Mouse (Mus musculus) myocyte (in vitro differentiated cells): ENCODE measurements around the gene Aasdh. TPM values are rescaled to one million over a fixed set of nuclear protein-coding genes. Genes with fewer than 3 reads are reported as not detected.

ENCODE experiments used
- H3K27me3 ChIP-seq: one replicate; pipeline ENCODE4 v1.6.1; 2011; ENCODE audit not compliant: control insufficient read depth, insufficient read depth, insufficient read length
- H3K36me3 ChIP-seq: one replicate; pipeline ENCODE4 v1.6.1; 2011; ENCODE audit not compliant: control insufficient read depth, insufficient read depth
- H3K4me2 ChIP-seq: one replicate; pipeline ENCODE4 v1.6.1; 2011; ENCODE audit warnings: low read depth, control low read depth
- H3K4me3 ChIP-seq: one replicate; pipeline ENCODE4 v1.5.1; 2011; ENCODE audit warnings: mild to moderate bottlenecking, control low read depth, moderate library complexity
- H3K79me2 ChIP-seq: one replicate; pipeline ENCODE4 v1.6.1; 2011; ENCODE audit not compliant: control insufficient read depth, insufficient read depth
- H3ac ChIP-seq: one replicate; pipeline ENCODE4 v1.6.1; 2011; ENCODE audit not compliant: control insufficient read depth, insufficient read length
- CEBPB ChIP-seq: IDR thresholded peaks from 2 replicates; pipeline ENCODE4 v1.6.1; 2011; ENCODE audit warnings: mild to moderate bottlenecking, moderate library complexity; ENCODE audit not compliant: poor library complexity, insufficient read depth, severe bottlenecking
- E2F4 ChIP-seq: IDR thresholded peaks from one replicate; pipeline ENCODE4 v1.6.1; 2011; ENCODE audit warnings: mild to moderate bottlenecking, control low read depth, moderate library complexity; ENCODE audit not compliant: insufficient read depth
- MAX ChIP-seq: IDR thresholded peaks from one replicate; pipeline ENCODE4 v1.6.1; 2011; ENCODE audit warnings: low read depth, mild to moderate bottlenecking, control low read depth
- MYOD1 ChIP-seq, 3 experiments: IDR thresholded peaks; one replicate each; pipeline ENCODE4 v1.6.1; 2011; ENCODE audit warnings: control low read depth in 2 of 3, low read depth in 2 of 3, mild to moderate bottlenecking in 2 of 3, moderate library complexity in 1 of 3; ENCODE audit not compliant: insufficient read length in 2 of 3, control insufficient read depth in 1 of 3
- MYOG ChIP-seq, 3 experiments: IDR thresholded peaks; one replicate each; pipeline ENCODE4 v1.6.1; 2011; ENCODE audit warnings: control low read depth in 2 of 3, low read depth in 2 of 3, mild to moderate bottlenecking in 2 of 3; ENCODE audit not compliant: insufficient read length in 2 of 3, control insufficient read depth in 1 of 3, insufficient read depth in 1 of 3
- POLR2A ChIP-seq: IDR thresholded peaks from one replicate; pipeline ENCODE4 v1.6.1; 2011; ENCODE audit warnings: low read depth, mild to moderate bottlenecking, control low read depth, moderate library complexity; ENCODE audit not compliant: insufficient read length
- POLR2AphosphoS2 ChIP-seq: IDR thresholded peaks from one replicate; pipeline ENCODE4 v1.6.1; 2011; ENCODE audit warnings: low read depth, control low read depth; ENCODE audit not compliant: insufficient read length
- REST ChIP-seq: IDR thresholded peaks from one replicate; pipeline ENCODE4 v1.6.1; 2011; ENCODE audit warnings: mild to moderate bottlenecking, control low read depth, moderate library complexity; ENCODE audit not compliant: insufficient read depth, insufficient read length
- SRF ChIP-seq: IDR thresholded peaks from one replicate; pipeline ENCODE4 v1.6.1; 2011; ENCODE audit warnings: low read depth; ENCODE audit not compliant: control insufficient read depth, insufficient read length
- TCF12 ChIP-seq: IDR thresholded peaks from one replicate; pipeline ENCODE4 v1.6.1; 2011; ENCODE audit warnings: mild to moderate bottlenecking, control low read depth; ENCODE audit not compliant: poor library complexity, insufficient read depth, severe bottlenecking
- TCF3 ChIP-seq: IDR thresholded peaks from one replicate; pipeline ENCODE4 v1.6.1; 2011; ENCODE audit warnings: low read depth, control low read depth; ENCODE audit not compliant: insufficient read length
- USF1 ChIP-seq: IDR thresholded peaks from one replicate; pipeline ENCODE4 v1.6.1; 2011; ENCODE audit warnings: low read depth, mild to moderate bottlenecking, control low read depth, moderate library complexity
- polyA plus RNA-seq: library from polyadenylated mRNA; unstranded; fragments of >200 nt; fragmentation: generic; extraction: Trizol; gene quantifications from one replicate; pipeline ENCODE4 v1.2.1, GENCODE M21; 2012; ENCODE audit warnings: missing spikeins

Aasdh gene
- polyA plus RNA-seq = 6.1 TPM

GRCm38 (mm10) chr5:76905405-76906154, at the start of gene Aasdh:
TSS of gene Aasdh (minus strand) at chr5:76905514.
- no peaks in the 10 kb centered on the region for H3K79me2 ChIP-seq
- H3K27me3 ChIP-seq = no peaks in the 10 kb centered on the region
- H3ac ChIP-seq = peak within 1 kb of the TSS; percentile 31
- peak in 1 of 3 experiments; percentile 58 for TF ChIP-seq MYOG (IDR thresholded peaks at IDR 0.05; ENCODE audit: control insufficient read depth in 1 of 3, insufficient read depth in 1 of 3, insufficient read length in 2 of 3, low read depth in 2 of 3)
- TF ChIP-seq POLR2AphosphoS2 = peak; percentile 99
- no peak for TF ChIP-seq CEBPB
- TF ChIP-seq TCF3 = no peak
- TF ChIP-seq POLR2A = peak; percentile 98
- no peak for TF ChIP-seq E2F4
- TF ChIP-seq MAX = no peak
- TF ChIP-seq MYOD1 (IDR thresholded peaks at IDR 0.05; ENCODE audit: control insufficient read depth in 1 of 3, insufficient read length in 2 of 3, low read depth in 2 of 3) = peak in 1 of 3 experiments; percentile 41
- TF ChIP-seq USF1 = no peak
- TF ChIP-seq TCF12 = no peak
- peak; percentile 88 for TF ChIP-seq SRF
- TF ChIP-seq REST = no peak
- peak within 1 kb of the TSS; percentile 93 for H3K4me3 ChIP-seq
- H3K36me3 ChIP-seq = no peaks in the 10 kb centered on the region
- peak within 1 kb of the TSS; percentile 95 for H3K4me2 ChIP-seq

- no peak overlapping the region for H3K4me3 ChIP-seq
Measured at GRCm38 (mm10) chr5:76954271-76954900, 49.1 kb upstream of the Aasdh start.

GRCm38 (mm10) chr5:76953794-76954193, 48.5 kb upstream of the Aasdh start:
- TF ChIP-seq REST (no peak), MYOD1 (IDR thresholded peaks at IDR 0.05; ENCODE audit: control insufficient read depth in 1 of 3, insufficient read length in 2 of 3, low read depth in 2 of 3) (no peak), USF1 (no peak), E2F4 (no peak), TCF12 (no peak), SRF (no peak), TCF3 (no peak), CEBPB (no peak), POLR2AphosphoS2 (no peak), MYOG (IDR thresholded peaks at IDR 0.05; ENCODE audit: control insufficient read depth in 1 of 3, insufficient read depth in 1 of 3, insufficient read length in 2 of 3, low read depth in 2 of 3) (no peak), MAX (no peak), POLR2A (no peak)
- Histone ChIP-seq H3ac (no peak overlapping the region), H3K4me2 (no peak overlapping the region), H3K79me2 (peaks cover 58% of the 10 kb centered on the region), H3K27me3 (no peaks in the 10 kb centered on the region), H3K36me3 (peaks cover 19% of the 10 kb centered on the region), H3K4me3 (no peak overlapping the region)

More at GRCm38 (mm10) chr5:76954271-76954900, 49.1 kb upstream of the Aasdh start:
- H3K79me2 ChIP-seq = peaks cover 52% of the 10 kb centered on the region
- no peaks in the 10 kb centered on the region for H3K27me3 ChIP-seq
- H3K36me3 ChIP-seq = peaks cover 21% of the 10 kb centered on the region
- no peak overlapping the region for H3K4me2 ChIP-seq
- H3ac ChIP-seq = no peak overlapping the region
- TF ChIP-seq CEBPB (no peak), SRF (no peak), E2F4 (no peak), MAX (no peak), TCF3 (no peak), POLR2AphosphoS2 (no peak), POLR2A (no peak), USF1 (no peak), MYOD1 (IDR thresholded peaks at IDR 0.05; ENCODE audit: control insufficient read depth in 1 of 3, insufficient read length in 2 of 3, low read depth in 2 of 3) (no peak), REST (no peak), MYOG (IDR thresholded peaks at IDR 0.05; ENCODE audit: control insufficient read depth in 1 of 3, insufficient read depth in 1 of 3, insufficient read length in 2 of 3, low read depth in 2 of 3) (no peak), TCF12 (no peak)

GRCm38 (mm10) chr5:76952112-76953040, 47.1 kb upstream of the Aasdh start:
- Histone ChIP-seq H3K27me3 (no peaks in the 10 kb centered on the region), H3ac (peak overlapping the region; percentile 59), H3K79me2 (peaks cover 67% of the 10 kb centered on the region), H3K4me2 (peak overlapping the region; percentile 95), H3K4me3 (peak overlapping the region; percentile 91), H3K36me3 (peaks cover 12% of the 10 kb centered on the region)
- TF ChIP-seq MAX (no peak), MYOD1 (IDR thresholded peaks at IDR 0.05; ENCODE audit: control insufficient read depth in 1 of 3, insufficient read length in 2 of 3, low read depth in 2 of 3) (no peak), USF1 (no peak), CEBPB (no peak), REST (no peak), POLR2A (no peak), POLR2AphosphoS2 (no peak), TCF3 (no peak), SRF (no peak), MYOG (IDR thresholded peaks at IDR 0.05; ENCODE audit: control insufficient read depth in 1 of 3, insufficient read depth in 1 of 3, insufficient read length in 2 of 3, low read depth in 2 of 3) (no peak), E2F4 (no peak), TCF12 (no peak)
